Mouse (Mus musculus) kidney, postnatal 0 days (tissue): ENCODE results near the gene Acbd6. TPM values are rescaled to one million over a fixed set of nuclear protein-coding genes. Genes with fewer than 3 reads are reported as not detected.

Source experiments
- ATAC-seq: fragments of 200-750 bp; cut with Nextera tagmentation; replicated peaks from 2 replicates; pipeline ENCODE4 v1.8.0; 2017; ENCODE audit warnings: low read depth, moderate number of reproducible peaks, moderate TSS enrichment, moderate library complexity; ENCODE audit not compliant: low FRiP score
- DNase-seq: peaks from one replicate; pipeline ENCODE4 v3.0.0-alpha.2; 2016; ENCODE audit warnings: low spot score
- H3K27ac ChIP-seq: fragments of 300-500 bp; sonication (generic); 2 replicates; pipeline ENCODE4 v1.5.1; 2014; ENCODE audit warnings: mild to moderate bottlenecking
- H3K27me3 ChIP-seq: fragments of 300-500 bp; sonication (generic); 2 replicates; pipeline ENCODE4 v1.6.1; 2014; ENCODE audit warnings: low read length, mixed read lengths; ENCODE audit not compliant: insufficient read depth
- H3K36me3 ChIP-seq: fragments of 300-500 bp; sonication (generic); 2 replicates; pipeline ENCODE4 v1.6.1; 2014; ENCODE audit warnings: low read length, mixed read lengths; ENCODE audit not compliant: insufficient read depth
- H3K4me1 ChIP-seq: fragments of 300-500 bp; sonication (generic); replicated peaks from 2 replicates; pipeline ENCODE4 v1.6.1; 2014; ENCODE audit warnings: antibody characterized with exemption, low read length, mixed read lengths; ENCODE audit not compliant: insufficient read depth
- H3K4me2 ChIP-seq: fragments of 300-500 bp; sonication (generic); 2 replicates; pipeline ENCODE4 v1.6.1; 2014; ENCODE audit warnings: mild to moderate bottlenecking, low read length, moderate library complexity, mixed read lengths
- H3K4me3 ChIP-seq: fragments of 300-500 bp; sonication (generic); replicated peaks from 2 replicates; pipeline ENCODE4 v1.5.1; 2014; ENCODE audit warnings: low read depth, low read length
- H3K9ac ChIP-seq: fragments of 300-500 bp; sonication (generic); 2 replicates; pipeline ENCODE4 v1.6.1; 2014; ENCODE audit warnings: low read depth, low read length
- H3K9me3 ChIP-seq: fragments of 300-500 bp; sonication (generic); replicated peaks from 2 replicates; pipeline ENCODE4 v1.6.1; 2016; ENCODE audit warnings: low read length, inconsistent platforms, mixed read lengths
- CTCF ChIP-seq: IDR thresholded peaks from 2 replicates; pipeline ENCODE4 v1.5.1; 2016; ENCODE audit warnings: antibody characterized with exemption, low read depth, mild to moderate bottlenecking, moderate library complexity
- WGBS: fragments of 180-500 bp; shearing (Covaris S2); extraction: QIAGEN DNeasy Blood & Tissue Kit; methylation state at CpG from one replicate; pipeline ENCODE4 v1.1.7; 2014; 5-methylcytosine and 5-hydroxymethylcytosine counted together
- polyA plus RNA-seq: library from polyadenylated mRNA; unstranded; fragments of >200 nt; fragmentation: Nextera tagmentation; extraction: Ambion mirVana; gene quantifications from 2 replicates; pipeline ENCODE4 v1.2.1, GENCODE M21; 2015

The Acbd6 gene
- polyA plus RNA-seq, 1 experiment from 2014 or later = 96.8 TPM

- DNase-seq (no peak), ATAC-seq (no peak)
- Histone ChIP-seq H3K4me2 (no peak overlapping the region), H3K4me1 (peaks cover 16% of the 10 kb centered on the region), H3K9me3 (no peaks in the 10 kb centered on the region), H3K27me3 (peaks cover 97% of the 10 kb centered on the region), H3K4me3 (0 out of 2 replicates have a peak overlapping the region, but pooled peaks have one; percentile 3), H3K9ac (no peak overlapping the region), H3K27ac (no peak overlapping the region), H3K36me3 (no peaks in the 10 kb centered on the region)
- WGBS = under 1% methylated on average over 58 of the region's 58 CpGs
- no peak for TF ChIP-seq CTCF
These were observed 179.3 kb downstream of the Acbd6 start for GRCm38 (mm10) chr1:155737017-155737808.

- DNase-seq (no peak), ATAC-seq (no peak)
- no peak overlapping the region for H3K4me3 ChIP-seq
These were observed 180.0 kb downstream of the Acbd6 start for GRCm38 (mm10) chr1:155737809-155738383.

More at GRCm38 (mm10) chr1:155737809-155738383, 180.0 kb downstream of the Acbd6 start:
- Histone ChIP-seq H3K27me3 (peaks cover 97% of the 10 kb centered on the region), H3K9ac (no peak overlapping the region), H3K27ac (no peak overlapping the region), H3K9me3 (no peaks in the 10 kb centered on the region), H3K4me1 (peaks cover 18% of the 10 kb centered on the region), H3K36me3 (no peaks in the 10 kb centered on the region), H3K4me2 (no peak overlapping the region)
- no peak for TF ChIP-seq CTCF
- under 1% methylated on average over 25 of the region's 25 CpGs for WGBS

Other genes starting within 250 kb of the Acbd6 start
- 6.0 and 6.3 TPM in 2 replicates for gene Xpr1, start 140.7 kb upstream of the Acbd6 start, polyA plus RNA-seq
- gene Lhx4, start 193.6 kb downstream of the Acbd6 start, polyA plus RNA-seq = not detected in 2 replicates